ENCODE assay signal across 17 mouse cellular contexts in the genomic region with DNA sequence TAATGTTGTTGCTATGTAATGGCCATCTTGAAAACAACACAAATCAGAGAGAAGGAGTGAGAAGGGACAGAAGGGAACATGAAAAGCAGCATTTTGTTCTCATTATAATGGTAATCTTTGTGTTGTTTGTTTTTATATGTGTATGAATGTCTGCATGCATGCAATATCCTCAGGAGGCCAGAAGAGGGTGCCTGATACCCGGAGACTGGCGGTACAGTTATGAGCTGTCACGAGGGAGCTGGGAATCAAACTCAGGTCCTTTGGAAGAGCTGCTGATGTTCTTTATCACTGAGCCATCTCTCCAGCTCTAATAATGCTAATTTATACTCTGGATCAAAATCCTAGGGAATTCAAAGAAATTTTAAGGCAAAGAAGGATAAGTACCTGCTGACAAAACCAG.
DNase-seq lines count a peak whose midpoint lies in the region; TF ChIP-seq lines count a peak whose summit lies in the region.
"Had no signal": no experiment of that assay in that cellular context is flagged by ENCODE, and none has a peak within 500 bp of the region (broad histone marks: within the 10 kb centered on the region; RNA-seq: fewer than 3 reads in every experiment).

No protein-coding gene starts in this region.

- DNase-seq in layer of hippocampus, adult 2 months (ENCODE audit: low spot score in 2 of 2) = no peak
- no peak for DNase-seq in layer of hippocampus, adult 9-11 months
- DNase-seq in ES-E14 (ENCODE audit: low read depth, low spot score) = no peak
- DNase-seq in right cerebral cortex, postnatal 10 days (ENCODE audit: low spot score in 2 of 2) = no peak
- DNase-seq in testis, postnatal 14 days (ENCODE audit: low spot score) = no peak
- DNase-seq: adrenal gland, postnatal 14 days; cerebellum, adult 11-12 months; cerebellum, adult 9-10 months; cerebellum, postnatal 25 days; gastrocnemius, adult 2 months; gastrocnemius, postnatal 25 days; heart, postnatal 10 days; heart, postnatal 4 days had no signal

- TF ChIP-seq CTCF in layer of hippocampus, adult 2 months (conservative IDR thresholded peaks at IDR 0.05) = peak; percentile 38
- peak; percentile 26 for TF ChIP-seq CTCF in ES-Bruce4 (IDR thresholded peaks at IDR 0.05; ENCODE audit: low read depth, low read length)

- H3K27ac ChIP-seq in layer of hippocampus, adult 2 months = no peak overlapping the region
- H3K27ac ChIP-seq in ES-Bruce4 (ENCODE audit: insufficient read depth, low read length) (no peak overlapping the region), ES-E14 (ENCODE audit: insufficient read depth, low read depth, low read length, poor library complexity, severe bottlenecking) (no peak overlapping the region)
- H3K27ac ChIP-seq: embryonic facial prominence, embryonic 12.5 days; gastrocnemius, adult 2 months; hindbrain, embryonic 13.5 days; intestine, embryonic 15.5 days had no signal

- H3K9ac ChIP-seq in ES-Bruce4 (ENCODE audit: low read depth, poor library complexity, severe bottlenecking) = no peak overlapping the region
- H3K9ac ChIP-seq in ES-E14 (ENCODE audit: insufficient read depth, low read depth, low read length, poor library complexity, severe bottlenecking) = no peak overlapping the region
- H3K9ac ChIP-seq: embryonic facial prominence, embryonic 12.5 days; hindbrain, embryonic 13.5 days; intestine, embryonic 15.5 days had no signal

- H3K36me3 ChIP-seq in ES-Bruce4 (ENCODE audit: control insufficient read depth, insufficient read depth, low read length, poor library complexity, severe bottlenecking) (no peaks in the 10 kb centered on the region), ES-E14 (ENCODE audit: control insufficient read depth, insufficient read depth, low read length, poor library complexity, severe bottlenecking) (no peaks in the 10 kb centered on the region)
- H3K36me3 ChIP-seq: embryonic facial prominence, embryonic 12.5 days; hindbrain, embryonic 13.5 days; intestine, embryonic 15.5 days had no signal

- no peak overlapping the region for H3K4me3 ChIP-seq in layer of hippocampus, adult 2 months
- H3K4me3 ChIP-seq in ES-Bruce4 (ENCODE audit: low read depth, low read length) (no peak overlapping the region), ES-E14 (ENCODE audit: insufficient read depth in 1 of 2, low read depth in 1 of 2, low read length in 2 of 2, poor library complexity in 1 of 2, severe bottlenecking in 1 of 2) (no peak overlapping the region)
- H3K4me3 ChIP-seq: embryonic facial prominence, embryonic 12.5 days; gastrocnemius, adult 2 months; hindbrain, embryonic 13.5 days; intestine, embryonic 15.5 days had no signal

- no peak for TF ChIP-seq POLR2A in ES-Bruce4 (IDR thresholded peaks at IDR 0.05; ENCODE audit: insufficient read depth, low read length)

- in situ Hi-C loops in ES-E14 (cut with MboI; ENCODE audit: low sequenced_read_pairs in 2 of 2, unreplicated experiment in 2 of 2) = loop anchor here in 1 of 2 experiments (25.0 kb wide), 1 partner anchor 888 kb away; no protein-coding TSS in a partner anchor

- H3K9me3 ChIP-seq in ES-Bruce4 (replicated peaks; ENCODE audit: control insufficient read depth, insufficient read depth, low read length, poor library complexity, severe bottlenecking) (no peaks in the 10 kb centered on the region; the same call in 1 of the 2 replicates), ES-E14 (ENCODE audit: control insufficient read depth, insufficient read depth, low read depth, low read length) (no peaks in the 10 kb centered on the region)
- H3K9me3 ChIP-seq: embryonic facial prominence, embryonic 12.5 days; hindbrain, embryonic 13.5 days; intestine, embryonic 15.5 days had no signal

- no peaks in the 10 kb centered on the region for H3K4me1 ChIP-seq in ES-Bruce4 (ENCODE audit: control insufficient read depth, insufficient read depth, low read length)
- no peaks in the 10 kb centered on the region for H3K4me1 ChIP-seq in ES-E14 (ENCODE audit: control insufficient read depth in 2 of 2, insufficient read depth in 2 of 2, low read length in 2 of 2, poor library complexity in 1 of 2)
- H3K4me1 ChIP-seq: embryonic facial prominence, embryonic 12.5 days; hindbrain, embryonic 13.5 days; intestine, embryonic 15.5 days had no signal

- H3K27me3 ChIP-seq in ES-Bruce4 (ENCODE audit: control insufficient read depth, insufficient read depth, low read length, poor library complexity, severe bottlenecking) = no peaks in the 10 kb centered on the region
- H3K27me3 ChIP-seq: embryonic facial prominence, embryonic 12.5 days; hindbrain, embryonic 13.5 days; intestine, embryonic 15.5 days had no signal

- TF ChIP-seq EP300 in ES-Bruce4 (IDR thresholded peaks at IDR 0.05; ENCODE audit: insufficient read depth, low read depth, low read length) = no peak

TF ChIP-seq in ES-E14, 5 proteins besides CTCF, POLR2A, EP300 and RAD21:
- no peak for TF ChIP-seq HCFC1 (IDR thresholded peaks at IDR 0.05; ENCODE audit: borderline replicate concordance, insufficient read depth, low read length)
- peak; percentile 57; the same call in 1 of the 2 replicates for TF ChIP-seq ZC3H11A (IDR thresholded peaks at IDR 0.05; ENCODE audit: borderline replicate concordance, low read depth, low read length)
